Mouse (Mus musculus): ENCODE data around the gene Slc16a13.

Gene Slc16a13

DNA sequence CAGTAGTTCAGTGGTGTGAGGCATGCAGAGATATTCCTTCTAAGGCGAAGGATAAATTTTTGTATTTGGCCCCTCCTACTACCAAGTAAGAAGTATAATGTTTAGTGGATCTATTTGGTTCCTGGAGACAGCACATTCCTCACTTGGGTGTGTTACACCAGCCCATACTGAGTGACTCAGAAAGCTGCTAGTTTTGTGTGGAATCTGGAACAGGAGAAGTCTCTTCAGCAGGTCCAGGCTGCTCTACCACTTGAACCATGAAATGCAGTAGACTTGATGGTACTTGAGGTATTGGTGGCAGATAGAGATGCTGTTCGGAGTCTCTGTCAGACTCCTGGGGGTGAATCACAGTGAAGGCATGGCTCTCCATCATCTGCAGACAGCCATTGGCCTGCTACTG is 10.2 kb downstream of the Slc16a13 start:
- DNase-seq = no peak

DNA sequence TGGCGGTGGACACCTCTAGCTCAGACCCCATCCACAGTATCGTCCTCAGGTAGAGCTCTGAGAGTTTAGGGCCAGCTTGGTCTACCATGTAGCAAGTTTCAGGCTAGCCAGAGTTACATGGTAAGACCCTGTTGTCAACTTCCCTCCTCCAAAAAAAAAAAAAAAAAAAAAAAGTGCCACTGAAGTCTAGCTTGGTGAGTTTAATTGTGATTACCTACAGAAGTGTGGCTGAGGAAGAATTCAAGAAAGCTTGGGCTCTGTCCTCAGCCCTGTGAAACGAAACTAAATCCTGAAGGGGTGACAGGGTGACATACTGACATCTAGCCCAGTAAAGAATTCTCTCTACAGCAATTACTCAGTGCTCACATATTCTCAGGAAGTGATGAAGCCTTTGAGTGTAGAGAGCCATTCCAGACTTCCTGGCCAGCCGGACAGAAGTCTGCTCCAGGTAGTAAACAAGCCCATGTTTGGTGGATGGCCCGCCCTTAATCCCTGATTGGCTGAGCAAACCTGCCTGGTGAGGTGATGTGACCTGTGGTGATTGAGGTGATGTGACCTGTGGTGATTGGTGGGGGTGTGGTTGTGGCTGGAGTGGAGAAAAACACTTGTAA is 12.0 kb downstream of the Slc16a13 start:
- DNase-seq = no peak

DNA sequence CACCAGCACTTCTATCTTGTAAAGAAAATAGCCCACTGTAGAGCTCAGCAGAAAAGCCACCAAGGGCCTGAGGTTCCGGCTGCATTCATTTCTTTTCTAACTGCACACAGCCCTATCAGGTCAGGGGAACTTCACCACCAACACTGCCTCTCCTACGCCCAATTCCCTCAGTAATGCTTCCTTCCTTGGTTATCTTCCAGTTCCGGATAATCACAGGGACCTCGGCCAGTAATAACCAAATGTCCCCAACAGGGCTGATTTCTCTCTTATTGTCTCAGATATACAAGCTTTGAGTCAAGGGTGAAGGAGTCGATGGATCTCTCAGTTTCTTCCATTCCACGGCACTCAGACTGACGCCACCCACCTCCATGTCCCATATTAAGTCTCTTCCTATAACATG is 13.6 kb downstream of the Slc16a13 start:
- DNase-seq = no peak

DNA sequence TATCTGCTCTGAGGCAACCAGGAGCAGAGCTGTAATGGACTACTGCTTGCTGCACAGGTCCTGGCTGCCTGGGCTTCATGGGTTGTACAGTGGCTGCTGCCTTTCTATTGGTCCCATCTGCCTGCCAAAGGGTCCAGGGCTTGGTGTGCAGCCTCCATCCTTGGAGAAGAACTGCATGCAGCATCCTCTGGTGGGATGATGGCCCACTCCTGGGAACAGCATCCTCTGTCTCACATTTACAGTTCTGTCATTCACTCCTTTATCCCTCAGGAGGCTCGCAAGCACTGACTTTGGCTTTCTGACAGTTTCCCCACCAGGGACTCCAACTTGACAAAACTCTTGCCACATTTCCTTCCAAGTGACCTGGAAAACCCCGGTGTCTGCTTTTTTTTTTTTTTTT is 14.1 kb downstream of the Slc16a13 start:
- DNase-seq = no peak

DNA sequence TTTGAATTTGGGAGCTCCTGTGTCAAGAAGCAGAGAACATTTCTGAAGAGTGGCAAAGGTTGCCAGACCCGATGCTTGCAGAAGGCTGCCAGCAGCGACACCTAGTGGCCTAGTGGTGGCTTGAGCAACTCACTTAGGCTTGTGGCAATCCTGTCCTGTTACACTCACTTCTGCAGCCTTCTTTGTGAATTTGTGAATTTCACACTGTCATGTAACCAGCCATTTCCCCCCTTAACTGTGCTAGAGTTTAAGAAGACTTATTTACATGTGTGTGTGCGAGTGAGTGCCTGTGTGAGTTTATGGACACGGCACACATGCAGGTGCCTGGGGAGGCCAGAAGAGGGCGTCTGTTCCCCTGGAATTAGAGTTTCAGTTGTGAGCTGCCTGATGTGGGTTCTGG is 19.2 kb downstream of the Slc16a13 start:
- peak; percentile 90 for DNase-seq

DNA sequence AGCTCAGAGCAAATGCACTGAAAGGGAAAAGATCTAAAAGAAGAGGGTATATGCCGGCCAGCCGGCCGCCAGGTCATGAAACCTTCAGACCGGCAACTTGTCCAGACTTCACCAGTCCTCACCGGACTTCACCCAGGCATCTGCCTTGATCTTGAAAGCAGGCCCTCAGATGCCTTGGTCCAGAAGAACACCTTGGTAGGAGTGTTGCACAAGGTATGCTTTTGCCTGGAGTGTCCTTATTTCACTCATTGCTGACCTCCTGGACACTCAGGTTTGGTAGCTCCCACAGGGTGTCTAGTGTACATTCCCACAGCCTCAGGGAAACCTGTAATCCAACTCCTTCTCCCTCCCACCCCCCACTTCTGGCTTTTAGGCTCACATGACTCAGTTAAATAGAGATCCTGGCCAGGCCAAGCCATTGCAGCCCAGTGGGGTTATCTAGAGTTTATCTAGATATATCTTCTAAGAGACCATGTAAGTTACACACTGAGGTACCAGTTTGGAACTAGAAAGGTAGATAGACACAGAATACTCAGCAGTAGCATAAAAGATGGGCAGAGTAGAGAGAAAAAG is 20.7 kb downstream of the Slc16a13 start:
- peak; percentile 30 for DNase-seq

DNA sequence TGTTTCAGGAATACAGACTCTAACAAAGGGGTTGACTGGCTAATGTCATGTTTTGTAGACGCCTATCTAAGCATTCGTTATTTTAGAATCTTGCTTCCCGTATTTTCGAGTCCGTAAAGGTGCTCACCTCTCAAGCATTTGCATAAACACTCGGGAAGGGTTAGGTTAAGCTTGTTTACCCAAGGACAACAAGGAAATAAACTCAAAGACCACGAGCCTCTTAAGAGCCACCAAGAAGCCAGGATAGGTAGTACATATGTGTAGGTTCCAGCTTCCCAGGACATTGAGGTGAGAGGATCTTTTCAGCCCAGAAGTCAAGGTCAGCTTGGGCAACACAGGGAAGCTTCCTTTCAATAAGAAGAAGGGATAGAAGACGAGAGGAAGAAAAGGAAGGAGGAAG is 21.8 kb downstream of the Slc16a13 start:
- DNase-seq = no peak

DNA sequence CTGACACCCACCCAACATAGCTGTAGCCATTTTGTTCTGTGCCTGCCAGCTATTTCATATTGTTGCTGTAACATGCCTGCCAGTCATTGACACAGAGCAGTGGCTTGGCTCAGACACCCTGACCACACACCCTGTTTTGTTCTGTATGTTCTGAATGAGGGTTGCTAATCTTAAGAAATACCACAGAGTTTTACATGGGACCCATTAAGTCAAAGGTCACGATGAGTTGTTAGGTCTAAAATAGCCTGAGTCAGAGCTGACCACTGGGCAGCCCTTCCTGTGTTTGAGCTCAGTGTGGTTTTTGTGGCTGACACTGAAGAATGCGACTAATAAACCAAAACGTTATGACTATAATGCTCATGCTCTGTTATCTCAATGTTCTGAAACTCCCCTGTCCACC is 22.5 kb downstream of the Slc16a13 start:
- no peak for DNase-seq

DNA sequence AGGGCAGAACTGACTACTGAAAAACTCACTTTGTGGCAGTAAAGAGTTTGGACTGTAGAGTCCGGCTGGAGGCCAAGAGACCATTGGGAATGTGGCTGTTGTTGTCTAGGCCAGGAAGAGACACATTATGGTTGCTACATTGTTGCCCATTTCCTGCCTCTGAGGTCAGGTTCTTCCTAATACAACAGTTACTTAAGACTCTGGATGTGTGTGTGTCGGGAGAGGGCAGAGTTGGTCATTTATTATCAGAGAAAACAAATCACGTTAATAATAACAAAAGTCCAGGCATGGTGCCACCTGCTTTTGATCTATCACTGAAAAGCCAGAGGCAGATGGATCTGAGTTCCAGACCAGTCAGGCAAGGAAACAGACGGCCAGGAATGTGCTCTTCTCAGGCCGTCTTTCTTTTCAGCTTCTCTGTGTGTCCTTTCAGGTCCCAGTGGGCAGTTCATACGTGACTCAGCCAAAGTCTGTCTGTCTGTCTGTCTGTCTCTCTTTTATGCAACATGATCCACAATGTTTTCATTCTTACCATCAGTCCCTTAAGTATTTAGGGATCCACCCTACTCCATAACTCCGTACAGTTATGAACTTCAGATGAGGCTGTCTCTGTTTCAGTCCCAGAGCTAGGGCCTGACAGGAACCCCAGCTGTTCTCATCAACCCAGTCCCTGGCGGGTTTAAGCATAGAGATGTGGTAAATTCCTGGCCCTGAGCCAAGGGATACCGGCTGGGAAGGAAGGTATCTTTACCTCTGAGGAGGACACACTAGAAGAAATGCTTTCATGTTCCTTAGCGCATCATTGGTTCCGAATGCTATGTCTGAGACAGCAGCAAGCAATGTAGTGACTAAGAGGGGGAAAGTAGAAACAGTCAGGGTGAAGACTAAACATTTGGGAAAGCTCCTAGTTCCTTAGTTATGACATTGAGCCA is 27.2 kb downstream of the Slc16a13 start:
- peak; percentile 23 for DNase-seq

DNA sequence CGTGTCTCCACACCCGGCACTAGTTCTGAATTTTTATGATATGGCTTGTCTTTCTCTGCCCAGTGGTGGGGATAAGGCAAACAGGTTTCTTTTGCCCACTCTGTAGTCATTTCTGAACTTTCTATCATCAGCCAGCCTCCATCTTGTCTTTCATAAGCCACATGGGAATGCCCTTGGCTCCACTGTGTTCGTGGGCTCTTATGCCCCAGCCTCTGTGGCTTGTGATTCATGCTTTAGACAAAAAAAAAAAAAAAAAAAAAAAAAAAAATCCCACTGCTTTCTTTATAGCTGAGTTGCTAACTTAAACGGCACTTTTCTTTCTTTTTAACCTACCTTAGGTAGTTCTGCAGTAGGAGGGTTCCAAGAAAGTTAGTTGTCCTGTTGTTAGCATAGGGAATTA is 28.7 kb downstream of the Slc16a13 start:
- DNase-seq = no peak

DNA sequence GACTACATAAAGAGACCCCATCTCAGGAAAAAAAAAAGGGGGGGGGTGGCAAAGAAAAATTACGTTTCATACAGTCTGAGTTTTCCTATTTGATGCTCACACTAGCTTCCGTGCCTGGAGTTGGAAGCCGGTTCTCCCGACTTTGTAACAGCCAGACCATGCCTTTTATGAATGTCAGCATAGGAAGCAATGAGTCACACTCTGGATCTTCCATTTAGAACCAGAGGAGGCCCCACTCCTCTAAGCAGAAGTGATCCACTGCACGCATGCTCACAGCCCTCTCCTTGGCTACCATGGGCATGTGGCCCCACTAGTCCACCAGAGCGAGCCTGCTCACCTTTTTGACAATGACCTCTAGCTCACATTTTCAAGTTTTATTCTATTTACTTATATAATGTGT is 29.7 kb downstream of the Slc16a13 start:
- DNase-seq = no peak

DNA sequence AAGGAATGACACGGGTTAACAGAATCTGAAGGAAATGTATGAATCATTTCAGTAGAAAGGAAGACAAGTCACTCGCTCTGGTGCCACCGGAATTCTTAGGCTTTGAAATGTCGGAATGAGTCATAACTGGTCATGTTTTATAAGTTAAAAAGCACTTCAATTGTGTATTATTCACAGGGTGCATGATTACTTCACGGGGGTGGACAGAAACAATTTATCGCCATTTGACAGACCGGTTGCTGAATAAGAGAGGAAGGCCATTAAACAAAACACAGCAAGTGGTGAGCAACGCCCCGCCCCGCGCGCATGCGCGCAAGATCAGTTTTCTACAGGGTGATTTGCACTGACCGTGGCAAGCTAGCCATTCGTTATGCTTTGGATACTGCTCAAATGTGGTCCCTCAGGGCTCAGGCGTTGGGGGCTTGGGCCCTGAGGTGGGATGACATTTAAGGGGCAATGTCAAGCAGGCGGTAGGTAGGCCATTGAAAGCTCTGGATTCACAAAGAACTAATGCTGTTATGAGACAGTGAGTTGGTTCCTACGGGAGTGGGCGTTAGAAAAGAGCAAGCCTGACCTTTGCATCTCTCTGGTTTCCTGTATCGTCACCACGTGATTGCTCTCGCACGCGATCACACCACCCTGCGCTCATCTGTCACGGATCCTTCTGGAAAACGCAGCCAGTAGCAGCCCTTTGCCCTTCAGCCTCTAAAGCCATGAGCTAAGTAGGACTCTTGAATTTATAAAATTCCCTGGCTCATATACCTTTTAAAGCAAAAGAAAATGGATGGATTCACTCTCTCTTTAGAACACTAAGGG is 31.3 kb downstream of the Slc16a13 start:
- DNase-seq = no peak

DNA sequence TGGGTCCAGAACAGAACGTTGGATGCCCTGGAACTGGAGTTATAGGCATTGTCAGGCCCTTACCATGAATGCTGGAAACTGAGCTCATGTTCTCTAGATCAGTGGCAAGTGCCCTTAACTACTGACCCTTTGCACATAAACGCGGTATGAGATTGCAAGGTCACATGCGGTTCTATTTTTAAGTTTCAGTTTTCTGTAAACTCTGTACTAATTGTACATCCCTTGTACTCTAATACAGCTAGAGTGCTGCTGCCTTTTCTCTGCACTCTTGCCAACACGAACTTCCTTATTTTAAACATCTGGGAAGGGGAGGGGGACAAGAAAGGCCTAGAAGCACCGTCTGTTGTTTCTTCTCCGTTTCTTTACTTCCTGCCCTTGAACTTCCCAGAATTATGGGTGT is 35.7 kb downstream of the Slc16a13 start:
- DNase-seq = no peak

DNA sequence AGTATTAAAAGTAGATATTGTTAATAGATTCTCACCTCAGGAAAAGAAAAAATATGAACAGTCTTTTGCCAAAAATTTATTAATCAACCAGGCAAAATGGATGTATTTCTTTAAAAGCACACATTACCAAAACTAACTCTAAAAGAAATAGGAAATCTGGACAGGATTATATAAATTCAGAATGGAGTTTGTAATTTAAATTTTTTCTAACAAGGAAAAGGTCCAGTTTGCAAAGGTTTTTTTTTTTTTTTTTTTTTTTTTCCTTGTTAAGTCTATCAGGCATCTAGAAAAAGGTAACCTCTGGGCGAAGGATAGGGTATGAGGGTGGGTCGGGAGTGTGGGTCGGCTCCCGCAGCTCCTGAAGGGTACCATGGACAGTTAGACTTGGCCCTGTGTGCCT is 40.4 kb downstream of the Slc16a13 start:
- DNase-seq = no peak

DNA sequence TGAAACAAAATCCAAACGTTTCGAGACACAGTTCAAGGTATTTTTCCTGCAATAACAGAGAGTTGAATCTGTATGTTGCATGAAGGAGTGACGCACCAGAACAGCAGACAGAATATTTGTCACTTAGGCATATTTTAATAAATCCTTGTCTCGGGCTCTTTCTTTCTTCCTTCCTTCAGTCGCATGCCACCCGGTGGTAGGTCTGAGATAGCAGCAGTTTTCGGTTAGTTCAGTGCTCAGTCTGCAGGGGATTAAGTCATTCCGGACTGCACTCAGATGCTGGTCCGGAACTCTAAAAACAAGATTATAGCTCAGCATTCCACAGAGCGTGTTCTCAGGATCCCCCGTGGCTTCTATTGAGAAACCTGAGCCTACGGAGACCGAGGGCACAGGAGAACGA is 41.5 kb downstream of the Slc16a13 start:
- no peak for DNase-seq

DNA sequence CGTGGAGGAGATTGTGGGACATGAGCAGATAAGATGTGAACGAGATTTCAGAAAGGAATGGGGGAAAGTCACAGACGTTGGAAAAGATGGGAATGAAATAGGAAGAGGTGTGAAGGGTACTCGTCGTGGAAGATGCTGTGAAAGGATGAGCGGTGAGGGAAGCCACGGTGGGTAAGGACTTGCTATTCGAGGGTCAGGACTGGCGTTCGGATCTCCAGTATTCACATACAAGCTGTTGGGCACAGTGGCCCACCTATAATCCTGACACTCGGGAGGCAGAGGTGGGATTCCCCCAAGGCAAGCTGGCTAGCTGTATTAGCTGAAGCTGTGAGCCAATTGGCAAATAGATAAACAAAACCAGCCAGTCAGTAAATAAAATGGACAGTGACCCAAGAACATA is 42.1 kb downstream of the Slc16a13 start:
- DNase-seq = no peak

DNA sequence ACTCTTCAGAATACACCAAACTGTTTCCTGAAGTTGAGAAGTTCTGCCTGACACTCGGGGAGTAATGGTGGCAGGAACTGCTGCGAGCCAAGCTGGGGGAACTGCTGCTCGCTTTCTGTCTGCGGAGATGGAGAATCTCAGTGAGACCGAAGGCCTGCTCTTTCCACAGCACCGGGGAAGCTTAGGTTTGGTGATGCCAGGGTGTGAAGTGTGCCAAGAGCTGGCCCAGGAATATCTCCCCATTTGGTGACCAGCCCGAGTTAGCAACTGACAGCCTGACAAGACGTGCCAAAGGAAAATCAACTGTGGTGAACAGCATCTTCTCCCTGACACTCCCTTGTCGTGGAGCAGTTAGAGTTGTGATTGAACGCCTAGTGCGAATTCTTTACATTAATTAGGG is 42.6 kb downstream of the Slc16a13 start:
- DNase-seq = no peak

DNA sequence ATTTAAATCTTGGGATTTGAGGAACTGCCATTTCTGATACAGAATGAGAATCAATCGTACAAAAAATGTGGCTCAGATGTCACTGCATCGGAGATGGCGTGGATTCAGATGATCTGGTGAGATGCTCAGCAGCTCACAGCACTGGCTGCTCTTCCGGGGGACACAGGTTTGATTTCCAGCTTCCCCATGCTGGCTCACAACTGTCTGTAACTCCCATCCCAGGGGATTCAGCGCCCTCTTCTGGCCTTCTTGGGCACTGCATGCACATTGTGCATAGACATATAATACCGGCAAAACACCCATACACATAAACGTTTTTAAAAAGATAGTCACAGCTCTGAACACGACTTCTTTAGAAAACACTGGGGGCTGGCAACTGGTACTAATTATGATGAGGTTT is 43.2 kb downstream of the Slc16a13 start:
- DNase-seq = no peak

DNA sequence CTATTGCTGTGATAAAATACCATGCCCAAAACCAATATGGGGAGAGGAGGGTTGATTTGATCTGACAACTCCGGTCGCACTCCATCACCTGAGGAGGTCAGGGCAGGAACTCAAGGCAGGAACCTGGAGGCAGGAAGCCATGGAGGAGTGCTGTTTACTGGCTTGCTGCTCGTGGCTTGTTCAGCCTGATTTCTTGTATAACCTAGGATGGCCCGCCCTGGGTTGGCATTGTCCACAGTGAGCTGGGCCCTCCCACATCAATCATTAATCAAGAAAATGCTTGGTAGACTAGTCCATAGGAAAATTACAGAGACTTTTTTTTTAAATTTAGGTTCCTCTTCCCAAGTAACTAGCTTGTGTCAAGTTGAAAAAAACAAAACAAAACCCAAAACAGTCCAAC is 46.4 kb downstream of the Slc16a13 start:
- peak; percentile 64 for DNase-seq

DNA sequence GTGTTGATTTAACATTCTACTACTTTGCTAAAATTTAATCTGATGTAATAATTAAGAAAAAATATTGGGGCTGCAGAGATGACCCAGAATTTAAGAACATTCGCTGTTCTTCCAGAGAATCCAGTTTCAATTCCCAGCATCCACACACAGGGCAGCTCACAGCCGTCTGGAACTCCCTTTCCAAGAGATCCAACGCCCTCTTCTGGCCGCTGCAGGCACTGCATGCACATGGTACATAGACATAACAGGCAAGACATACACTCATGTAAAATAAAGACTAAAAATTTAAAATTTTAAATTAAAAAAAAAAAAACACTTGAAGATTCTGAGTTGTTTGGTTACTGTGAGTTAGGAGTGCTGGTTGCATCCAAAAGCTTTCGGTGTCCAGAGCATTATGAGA is 48.6 kb downstream of the Slc16a13 start:
- DNase-seq = no peak

DNA sequence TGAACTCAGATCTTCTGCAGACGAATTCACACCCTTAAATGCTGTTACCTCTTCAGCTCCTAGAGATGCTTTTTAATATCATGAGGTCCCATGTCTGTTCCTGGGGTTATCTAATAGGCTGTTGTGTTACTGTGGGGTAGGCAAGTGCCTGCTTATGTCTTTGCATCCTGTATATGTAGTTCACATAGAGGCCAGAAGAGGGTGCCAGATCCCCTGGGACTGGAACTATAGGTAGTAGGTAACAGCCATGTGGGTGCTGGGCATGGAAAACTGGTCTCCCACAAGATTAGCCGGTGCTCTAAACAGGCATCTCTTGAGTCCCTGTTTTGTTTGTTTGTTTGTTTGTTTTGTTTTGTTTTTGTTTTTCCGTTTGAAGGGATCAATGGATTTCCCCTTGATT is 49.0 kb downstream of the Slc16a13 start:
- peak; percentile 23 for DNase-seq

DNA sequence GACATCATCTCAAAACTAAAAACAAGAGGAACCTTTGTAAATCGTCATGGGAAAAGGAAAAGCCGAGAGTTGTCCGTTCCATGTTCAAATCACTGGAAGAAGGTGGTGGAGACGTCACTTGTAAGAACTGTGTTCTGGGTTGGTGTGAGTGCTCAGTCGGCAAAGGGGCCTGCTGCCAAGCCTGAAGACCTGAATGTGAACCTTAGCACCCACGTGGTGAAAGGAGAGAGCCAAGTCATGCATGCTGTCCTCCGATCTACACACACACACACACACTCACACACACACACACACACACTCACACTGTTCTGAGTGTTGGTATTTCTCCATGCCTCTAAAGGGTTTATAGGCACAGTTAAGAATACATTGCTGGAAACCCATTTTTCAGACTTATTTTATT is 49.7 kb downstream of the Slc16a13 start:
- DNase-seq = peak; percentile 70

DNA sequence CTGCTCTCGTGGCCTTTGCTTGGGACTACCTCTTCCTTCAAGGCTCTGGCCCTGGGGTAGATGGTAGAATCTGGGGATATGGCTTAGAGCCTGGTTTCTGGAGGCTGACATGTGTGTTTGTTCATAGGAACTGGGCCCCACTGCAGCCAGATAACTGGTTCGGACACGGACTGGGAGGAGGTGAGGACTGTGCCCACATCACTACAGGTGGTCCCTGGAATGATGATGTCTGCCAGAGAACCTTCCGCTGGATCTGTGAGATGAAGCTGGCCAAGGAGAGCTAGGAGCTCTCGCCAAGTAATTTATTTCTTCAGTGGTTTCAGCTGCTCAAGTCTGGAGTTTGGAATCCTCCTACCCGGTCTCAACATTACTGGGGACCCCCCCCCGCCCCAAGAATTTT is 50.6 kb downstream of the Slc16a13 start:
- DNase-seq = no peak
